Mouse (Mus musculus) 3T3-L1 (cell line): ENCODE data around the gene Olfml2a.

Experiments used
- DNase-seq: peaks from one replicate; pipeline ENCODE4 v3.0.0-alpha.2; 2015; ENCODE audit warnings: low read depth, low spot score

The Olfml2a gene

DNA sequence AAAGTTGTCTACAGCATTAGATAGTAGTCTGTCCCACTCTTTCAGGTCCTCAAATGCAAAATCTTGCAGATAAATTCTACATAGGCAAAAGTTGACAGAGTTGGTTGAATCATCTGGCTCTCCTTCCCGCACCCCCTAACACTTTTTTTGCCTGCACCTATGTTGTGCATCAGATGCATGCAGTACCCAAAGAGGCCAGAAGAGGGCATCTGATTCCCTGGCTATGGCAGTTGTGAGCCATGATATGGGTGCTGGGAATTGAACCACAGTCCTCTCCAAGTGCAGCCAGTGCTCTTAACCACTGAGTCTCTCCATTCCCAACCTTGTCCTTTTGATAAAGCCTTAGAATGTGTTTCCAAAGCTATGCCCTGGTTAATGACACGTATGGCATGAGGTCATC is 51.7 kb downstream of the Olfml2a start:
- no peak for DNase-seq

DNA sequence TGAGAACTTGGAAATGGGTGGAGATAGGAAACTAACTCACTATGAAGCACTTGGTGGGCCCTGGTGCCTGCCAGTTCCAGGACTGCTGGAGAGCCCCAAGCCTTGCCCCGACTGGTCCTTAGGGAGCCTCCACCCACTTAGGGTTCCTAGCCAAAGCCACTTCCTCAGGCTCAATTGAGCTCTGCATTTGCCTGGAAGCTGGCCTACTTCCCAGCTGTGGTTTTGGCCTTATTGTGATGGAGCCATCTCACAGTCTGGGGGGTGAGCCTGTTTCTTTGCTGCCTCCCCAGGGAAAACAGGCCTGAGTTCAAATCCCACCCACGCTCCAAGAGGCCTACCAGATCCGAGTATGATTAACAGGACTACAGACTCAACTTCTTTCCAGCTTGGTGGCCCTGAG is 54.8 kb downstream of the Olfml2a start:
- peak; percentile 99 for DNase-seq

DNA sequence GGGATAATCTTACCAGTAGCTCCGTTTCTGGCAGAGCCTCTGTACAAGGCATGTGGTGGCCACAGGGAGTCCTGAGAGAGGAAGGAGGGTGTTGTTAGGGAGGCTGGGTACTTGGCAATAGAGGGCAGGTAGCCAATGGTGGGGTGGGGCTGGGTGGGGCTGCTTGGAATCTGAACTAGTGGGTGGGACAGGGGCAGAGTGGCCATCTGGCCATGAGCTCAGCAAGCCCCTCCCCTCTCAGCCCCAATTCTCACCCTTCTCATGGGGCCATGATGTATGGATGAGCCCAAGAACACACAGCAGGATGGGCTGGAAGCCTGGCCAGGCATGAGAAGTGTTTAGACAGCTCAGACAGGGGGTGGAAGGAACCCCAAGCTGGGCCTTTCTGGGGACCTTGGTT is 55.6 kb downstream of the Olfml2a start:
- peak; percentile 75 for DNase-seq

DNA sequence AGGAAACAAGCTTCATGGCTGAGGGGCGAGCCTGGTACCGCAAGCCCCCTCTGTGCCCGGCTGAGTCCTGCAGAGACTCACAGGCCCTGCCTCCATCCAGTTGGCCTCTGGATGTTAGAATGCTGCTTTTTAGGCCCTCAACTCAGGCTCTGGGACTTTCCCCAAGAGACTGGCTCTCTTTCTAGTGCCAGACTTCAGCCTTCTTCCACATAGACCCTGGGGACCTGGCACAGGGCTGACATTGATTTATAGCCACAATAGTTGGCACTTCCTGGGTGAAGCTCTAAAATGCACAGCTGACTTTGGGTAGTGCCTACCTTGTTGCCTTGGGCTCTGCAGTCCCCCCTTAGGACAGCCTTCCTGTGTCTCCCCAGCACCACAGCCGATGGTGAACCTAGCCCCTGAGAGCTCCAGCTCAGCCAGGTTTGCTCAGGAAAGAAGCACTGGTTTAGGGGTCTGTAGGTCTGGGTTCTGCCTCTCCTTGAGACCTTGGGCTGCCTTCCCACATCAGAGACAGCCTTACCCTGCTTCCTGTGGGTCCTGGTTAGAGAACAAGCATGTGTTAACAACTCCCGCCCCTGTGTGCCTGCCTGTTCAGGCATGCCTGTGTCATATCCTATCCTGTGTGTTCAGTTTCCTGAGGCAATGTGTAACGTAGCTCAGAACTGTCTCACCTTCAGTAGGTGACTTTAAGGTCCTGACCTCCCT is 56.2 kb downstream of the Olfml2a start:
- DNase-seq = peak; percentile 57

DNA sequence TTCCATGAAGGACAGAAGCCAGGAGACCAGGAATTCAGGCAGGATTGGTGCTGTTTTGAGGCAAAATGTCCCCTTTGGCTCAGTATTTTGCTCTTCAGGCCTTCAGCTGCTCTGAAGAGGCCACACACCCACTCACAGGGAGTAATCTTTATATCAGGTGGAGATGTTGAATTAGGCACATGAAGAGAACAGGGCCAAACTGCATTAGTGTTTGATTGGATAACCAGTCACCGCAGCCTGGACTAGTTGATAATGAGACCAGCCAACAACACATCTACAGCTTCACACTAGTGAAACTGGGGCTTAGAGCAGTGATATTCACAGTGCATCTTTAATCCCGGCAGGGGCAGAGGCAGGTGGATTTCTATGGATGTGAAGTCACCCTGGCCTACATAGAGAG is 57.2 kb downstream of the Olfml2a start:
- DNase-seq = no peak

DNA sequence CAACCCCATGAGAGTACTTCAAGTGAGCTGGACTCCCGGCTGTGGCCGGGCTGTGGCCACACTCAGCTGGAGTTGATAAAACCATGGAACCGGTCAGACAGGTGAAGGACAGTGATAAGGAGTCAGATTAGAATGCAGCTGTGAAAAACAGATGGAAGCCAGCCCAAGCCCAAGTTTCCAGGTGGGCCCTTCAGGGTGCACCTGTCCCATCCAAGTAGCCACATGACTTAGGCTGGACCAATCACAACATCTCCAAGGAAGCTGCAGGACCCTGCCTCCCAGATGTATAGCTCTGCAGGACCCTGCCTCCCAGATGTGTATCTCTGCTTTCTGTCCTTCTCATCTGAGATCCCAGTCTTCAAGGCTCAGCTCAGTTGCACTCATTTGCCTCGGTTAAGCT is 60.2 kb downstream of the Olfml2a start:
- DNase-seq = no peak

DNA sequence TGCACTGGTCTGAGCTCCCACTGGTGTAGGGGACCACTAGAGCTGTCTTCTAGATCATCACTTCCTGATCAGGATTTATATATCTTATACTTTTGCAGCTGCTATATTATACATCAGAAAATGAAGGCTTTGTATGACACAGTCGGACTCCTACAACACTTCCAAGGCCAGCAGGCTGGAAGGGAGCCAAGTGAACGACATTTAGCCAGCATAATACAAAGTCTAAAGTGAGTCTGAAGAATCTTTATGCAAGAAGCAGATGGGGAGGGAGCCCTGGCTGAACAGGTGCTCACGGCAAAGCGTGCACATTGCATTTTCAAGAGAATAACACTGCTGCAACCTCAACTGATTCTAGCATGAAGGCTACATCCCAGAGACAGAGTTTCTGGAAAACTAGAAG is 60.7 kb downstream of the Olfml2a start:
- DNase-seq = no peak

DNA sequence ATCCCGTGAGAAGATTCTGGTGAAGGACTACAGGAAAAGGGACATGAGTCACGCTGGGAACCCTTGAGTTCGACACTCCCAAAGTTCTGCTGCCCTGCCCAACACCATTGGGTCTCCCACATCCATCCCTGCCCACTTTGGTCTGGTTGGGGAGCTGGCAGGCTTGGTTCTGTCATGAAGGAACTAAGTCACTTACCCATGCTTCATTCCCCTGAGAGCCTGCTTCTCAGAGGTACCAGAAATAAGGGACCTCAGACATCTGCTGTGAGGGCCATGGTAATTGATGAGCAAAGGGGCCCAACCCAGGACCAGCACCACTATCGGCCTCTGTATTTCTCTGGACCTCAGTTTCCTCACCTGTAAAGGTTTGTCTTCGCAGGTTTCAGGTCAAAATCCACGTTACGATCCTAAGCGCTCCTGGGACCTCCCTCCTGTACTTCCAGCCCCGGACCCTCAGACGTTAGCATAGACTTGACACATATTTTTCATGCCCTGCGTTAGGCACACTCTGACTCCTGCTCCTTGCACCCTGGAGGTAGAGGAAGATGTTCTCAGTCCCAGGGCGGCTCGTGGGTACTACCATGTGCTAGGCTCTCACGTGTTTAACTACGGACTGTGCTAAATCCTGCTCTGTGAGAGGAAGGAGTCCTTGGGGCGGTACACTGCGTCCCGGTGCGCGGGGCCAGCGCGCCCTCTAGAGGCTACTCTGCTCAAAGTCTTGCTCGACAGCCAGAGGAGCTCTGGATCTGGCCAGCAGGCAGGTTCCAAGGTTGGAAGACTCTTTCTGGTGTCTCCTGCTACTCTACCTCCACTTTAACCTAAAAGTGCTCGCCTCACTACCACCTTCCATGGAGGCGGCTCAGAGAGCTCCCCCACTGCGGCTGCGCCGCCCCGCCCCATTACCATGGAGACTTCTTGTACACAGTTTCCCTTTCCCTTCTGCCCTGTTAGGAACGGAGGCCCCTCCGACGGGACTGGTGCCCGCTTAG is 65.9 kb downstream of the Olfml2a start, which contains the start of gene Wdr38:
Wdr38 (plus strand) TSS at position 91 of the 989 bp plus-strand sequence.
- DNase-seq = peak; percentile 93

DNA sequence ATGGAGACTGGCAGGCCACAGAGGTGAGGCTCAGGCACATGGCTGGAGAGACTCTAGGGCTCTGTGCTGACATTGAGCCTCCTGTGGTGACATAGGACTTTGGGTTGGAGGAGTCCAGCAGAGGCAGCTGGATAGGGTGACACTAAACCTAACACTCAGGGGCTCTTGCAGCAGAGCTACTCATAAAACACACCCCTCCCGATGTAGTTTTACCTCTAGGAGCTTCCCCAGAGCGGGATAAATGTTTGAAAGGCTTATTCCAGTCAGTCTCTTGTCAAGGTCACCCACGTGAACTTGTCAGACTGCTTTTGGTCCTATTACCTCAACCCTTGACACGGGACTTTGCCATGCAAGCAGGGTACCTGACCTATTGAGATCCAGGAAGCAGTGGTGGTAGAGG is 67.6 kb downstream of the Olfml2a start:
- DNase-seq = no peak

DNA sequence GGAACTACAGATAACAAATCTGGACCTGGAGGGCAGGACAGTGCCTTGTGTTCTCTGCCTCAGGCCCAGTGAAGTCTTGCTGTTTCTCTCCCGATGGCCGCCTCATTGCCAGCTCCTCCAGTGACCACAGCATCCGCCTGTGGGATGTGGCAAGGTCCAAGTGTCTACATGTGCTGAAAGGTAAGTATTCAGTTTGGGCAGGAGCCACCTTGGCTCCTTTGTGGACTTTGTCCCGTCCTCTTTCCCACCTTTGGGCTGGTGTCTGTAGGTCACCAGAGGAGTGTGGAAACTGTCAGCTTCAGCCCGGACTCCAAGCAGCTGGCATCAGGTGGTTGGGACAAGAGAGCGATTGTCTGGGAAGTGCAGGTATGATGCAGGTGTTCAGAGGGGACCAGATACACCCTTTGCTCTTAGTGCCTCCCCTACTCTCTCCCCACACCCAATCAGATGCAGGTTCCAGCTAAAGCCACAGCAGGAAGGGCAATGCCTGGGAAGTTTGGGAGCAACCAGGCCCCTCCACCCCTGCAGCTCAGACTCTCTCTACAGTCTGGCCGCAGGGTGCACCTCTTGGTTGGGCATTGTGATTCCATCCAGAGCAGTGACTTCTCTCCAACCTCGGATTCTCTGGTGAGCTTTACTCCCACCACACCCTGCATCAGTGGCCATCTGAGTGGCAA is 68.3 kb downstream of the Olfml2a start:
- no peak for DNase-seq

DNA sequence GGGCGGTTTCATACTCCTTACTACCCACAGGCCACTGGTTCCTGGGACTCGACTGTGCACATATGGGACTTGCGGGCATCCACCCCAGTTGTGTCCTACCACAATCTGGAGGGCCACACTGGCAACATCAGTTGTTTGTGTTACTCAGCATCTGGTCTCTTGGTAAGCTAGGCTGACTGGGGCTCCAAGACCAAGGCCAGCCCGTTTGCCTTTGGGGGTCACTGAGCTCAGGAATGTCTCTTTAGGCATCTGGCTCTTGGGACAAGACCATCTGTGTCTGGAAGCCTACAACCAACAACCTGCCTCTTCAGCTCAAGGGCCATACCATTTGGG is 68.8 kb downstream of the Olfml2a start:
- DNase-seq = no peak

DNA sequence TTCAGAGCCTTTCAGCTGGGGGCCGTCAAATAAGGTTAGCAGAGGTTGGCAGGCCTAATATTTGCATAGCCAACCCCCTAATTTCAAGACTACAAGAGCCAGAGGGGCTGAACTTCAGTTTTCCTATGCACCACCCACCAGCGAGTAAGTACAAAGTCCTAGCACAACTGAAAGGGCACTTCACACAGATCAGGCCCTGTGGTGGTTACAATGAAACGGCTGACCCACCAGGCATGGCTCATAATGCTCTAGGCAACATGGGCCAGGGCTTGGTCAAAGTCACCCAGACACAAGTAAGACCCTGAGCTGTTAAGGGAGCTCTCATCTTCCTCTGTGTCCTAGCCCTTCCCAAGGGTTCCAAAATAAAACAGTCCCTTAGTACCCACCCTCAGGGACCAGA is 70.1 kb downstream of the Olfml2a start:
- no peak for DNase-seq

DNA sequence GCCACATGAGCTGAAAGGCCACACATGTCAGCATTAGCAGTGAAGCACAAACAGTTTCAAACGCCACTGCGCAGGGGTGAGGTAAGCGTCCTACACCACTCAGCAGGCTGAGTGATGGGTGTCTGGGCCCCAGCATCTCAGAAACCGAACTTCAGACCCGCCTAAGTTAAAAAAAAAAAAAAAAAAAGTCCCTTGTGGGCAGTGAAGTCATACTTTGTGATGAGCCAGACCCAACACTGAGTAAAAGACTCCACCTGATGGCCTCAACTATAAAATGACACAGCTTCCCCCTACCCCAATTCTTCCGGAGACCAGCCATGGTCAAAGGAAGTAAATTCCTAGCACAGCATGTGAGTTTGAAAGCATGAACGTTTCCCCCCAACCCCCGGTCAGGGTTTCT is 71.3 kb downstream of the Olfml2a start:
- peak; percentile 51 for DNase-seq

DNA sequence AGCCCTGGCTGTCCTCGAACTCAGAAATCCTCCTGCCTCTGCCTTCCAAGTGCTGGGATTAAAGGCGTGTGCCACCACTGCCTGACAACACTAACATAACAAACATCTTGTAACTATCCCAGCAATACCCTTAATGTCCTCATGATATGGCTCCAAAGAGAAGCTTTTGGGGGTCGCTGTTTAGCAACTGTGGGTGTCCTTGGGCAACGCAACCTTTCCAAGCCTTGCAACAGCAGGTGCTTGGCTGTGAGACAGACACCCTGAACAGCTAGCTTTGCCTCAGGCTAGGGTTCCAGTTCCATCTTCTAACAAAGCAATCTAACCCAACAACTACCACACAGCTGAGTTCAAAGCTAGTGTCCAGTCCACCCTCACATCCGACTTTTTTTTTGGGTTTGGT is 71.7 kb downstream of the Olfml2a start:
- DNase-seq = peak; percentile 29

DNA sequence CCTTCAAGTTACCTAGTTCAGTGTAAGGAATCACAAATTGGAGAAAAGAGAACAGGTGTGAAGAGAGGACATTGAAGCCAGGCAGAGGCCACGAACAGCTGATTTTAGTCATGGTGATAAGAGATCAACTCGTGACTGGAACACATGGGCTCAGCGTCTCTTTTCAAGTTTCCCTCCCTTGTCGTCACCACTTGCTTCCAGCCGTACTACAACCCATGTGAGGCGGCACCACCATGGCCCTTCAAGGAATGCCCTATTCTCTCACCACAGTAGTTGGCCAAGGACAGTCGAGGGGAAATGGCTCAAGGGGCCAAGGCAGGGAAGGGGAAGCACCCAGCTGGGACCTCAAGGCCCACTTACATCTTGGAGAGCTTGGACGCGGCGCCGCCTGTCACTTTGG is 72.6 kb downstream of the Olfml2a start:
- peak; percentile 66 for DNase-seq

DNA sequence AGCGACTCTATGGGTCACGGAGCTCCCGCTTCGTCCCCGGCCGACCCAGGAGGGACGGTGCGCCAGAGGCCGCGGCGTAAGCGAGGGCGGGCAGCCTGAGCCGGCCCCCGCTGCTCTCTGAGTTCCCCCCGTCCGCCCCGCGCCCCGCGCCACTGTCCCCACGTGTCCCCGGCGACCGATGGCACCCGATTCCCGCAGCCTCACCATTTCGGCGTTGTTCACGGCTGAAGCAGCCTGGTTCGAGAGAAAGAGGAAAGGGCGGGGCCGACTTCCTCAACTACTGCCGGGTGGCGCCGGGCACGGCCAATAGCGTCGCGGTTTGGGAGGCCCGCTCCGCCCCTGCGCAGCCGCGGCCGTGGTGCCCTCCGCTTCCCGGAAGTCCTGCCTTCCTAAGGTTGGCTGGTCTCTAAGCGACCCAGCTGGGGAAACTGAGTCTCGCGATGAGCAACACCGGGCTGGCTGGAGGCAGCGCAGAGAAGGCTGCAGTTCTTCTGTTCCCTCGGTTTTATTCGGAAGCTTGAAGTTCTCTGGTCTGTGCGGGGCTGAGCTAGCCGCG is 73.2 kb downstream of the Olfml2a start, which contains the start of gene Arpc5l:
Arpc5l (plus strand) TSS at position 469 of the 556 bp plus-strand sequence.
- peak; percentile 95 for DNase-seq

DNA sequence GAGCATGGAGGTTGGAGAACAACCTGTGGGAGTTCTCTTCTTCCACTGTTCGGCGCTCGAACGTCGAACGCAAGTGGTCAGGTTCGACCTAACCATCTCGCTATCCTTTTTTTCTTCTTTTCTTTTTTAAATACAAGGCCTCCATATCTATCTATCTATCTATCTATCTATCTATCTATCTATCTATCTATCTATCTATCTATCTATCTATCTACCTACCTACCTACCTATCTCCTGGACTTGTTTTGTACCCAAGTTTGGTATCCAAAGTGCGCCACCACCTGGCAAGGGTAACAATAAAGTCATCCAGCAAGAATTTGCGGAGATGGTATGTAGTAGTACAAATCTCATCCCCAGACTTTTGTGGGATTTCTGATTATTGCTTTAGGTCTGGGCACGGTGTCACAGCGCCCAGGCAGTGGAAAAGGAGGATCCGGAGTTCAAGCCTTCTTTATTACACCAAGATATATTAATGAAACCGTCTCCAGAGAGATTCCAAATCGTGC is 73.8 kb downstream of the Olfml2a start, which contains the start of gene Rpl35:
Rpl35 (minus strand) TSS at position 51 of the 506 bp plus-strand sequence.
- DNase-seq = peak; percentile 82

DNA sequence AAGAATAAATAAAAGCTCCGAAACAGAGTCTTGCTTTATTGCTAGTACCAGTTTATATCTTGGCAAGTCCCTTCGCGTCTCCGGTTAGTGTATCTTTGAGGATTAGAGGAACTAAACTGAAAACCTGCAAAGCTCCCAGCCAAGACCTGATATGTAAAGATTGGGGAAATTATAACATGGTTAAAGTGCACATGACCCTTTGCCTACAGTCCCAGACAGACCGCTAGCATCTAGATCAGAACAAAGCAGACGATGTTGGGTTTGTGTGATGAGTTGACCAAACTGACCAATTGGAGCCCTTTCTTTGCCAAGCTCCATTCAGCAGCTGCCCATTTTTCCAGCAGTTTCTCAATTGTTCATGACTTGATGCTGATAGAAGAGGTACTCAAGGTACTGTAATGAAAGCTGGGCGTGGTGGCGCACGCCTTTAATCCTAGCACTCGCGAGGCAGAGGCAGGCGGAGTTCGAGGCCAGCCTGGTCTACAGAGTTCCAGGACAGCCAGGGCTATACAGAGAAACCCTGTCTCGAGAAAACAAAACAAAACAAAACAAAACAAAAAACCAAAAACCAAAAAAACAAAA is 74.5 kb downstream of the Olfml2a start:
- no peak for DNase-seq

DNA sequence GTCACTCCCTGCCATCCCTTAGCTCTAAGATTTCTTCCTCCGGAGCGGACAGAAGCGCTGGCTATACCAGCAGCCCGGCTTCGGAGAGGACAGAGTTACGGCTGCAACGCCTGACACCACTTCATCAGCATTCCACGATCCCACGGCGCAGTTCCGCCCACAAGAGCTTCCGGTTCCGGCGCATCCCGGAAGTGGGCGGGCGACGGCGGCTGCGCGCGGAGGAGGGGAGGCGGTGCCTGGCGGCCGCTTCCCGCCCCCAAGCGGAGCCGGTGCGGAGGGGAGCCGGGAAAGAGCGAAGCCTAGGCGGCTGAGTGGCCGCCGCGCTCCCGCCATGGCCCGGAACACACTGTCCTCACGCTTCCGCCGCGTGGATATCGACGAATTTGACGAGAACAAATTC is 76.1 kb downstream of the Olfml2a start:
- DNase-seq = peak; percentile 92

DNA sequence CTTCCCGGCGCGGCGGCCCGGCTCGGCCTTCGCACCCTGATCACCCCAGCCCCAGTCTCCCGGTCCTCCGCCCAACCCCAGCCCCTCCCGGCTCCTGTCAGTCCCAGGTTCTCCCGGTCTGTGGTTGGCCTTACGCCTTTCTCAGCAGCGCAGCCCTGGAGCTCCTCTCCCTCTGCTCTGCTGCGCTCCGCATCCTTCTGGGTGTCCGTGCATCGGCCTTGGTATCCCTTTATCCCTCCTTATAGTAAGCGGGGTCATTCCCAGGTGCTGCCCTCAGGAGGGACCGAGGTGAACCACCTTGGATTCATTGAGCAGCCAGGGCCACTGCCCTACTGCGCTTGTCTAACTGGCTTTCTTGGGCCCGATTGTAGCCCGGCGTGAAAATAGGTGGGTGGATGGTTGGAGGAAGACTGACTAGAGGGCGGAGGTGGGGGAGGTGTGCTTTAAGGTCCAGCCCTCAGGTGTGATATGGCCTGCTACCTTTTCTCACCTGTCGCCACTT is 76.6 kb downstream of the Olfml2a start:
- peak; percentile 54 for DNase-seq

DNA sequence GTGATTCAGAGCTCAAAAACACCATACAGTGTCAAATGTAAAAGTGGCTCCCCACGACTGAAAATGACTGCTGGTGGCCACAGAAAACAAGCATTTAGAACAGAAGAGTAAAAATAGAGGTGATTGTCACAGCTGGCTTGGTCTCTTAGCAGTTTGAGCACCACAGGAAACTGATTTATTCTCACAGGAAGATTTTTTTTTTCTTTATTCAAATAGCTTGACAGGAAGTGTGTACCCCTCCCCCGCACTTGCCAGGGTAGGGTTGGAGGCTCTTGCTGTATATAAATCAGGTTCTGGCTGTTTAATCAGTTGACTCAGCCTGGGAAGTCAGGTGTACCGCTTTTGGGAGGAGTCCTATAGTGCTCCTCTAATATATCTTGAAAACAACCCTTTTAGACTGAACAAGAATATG is 77.2 kb downstream of the Olfml2a start:
- DNase-seq = peak; percentile 65
